Mouse (Mus musculus) T-helper 17 cell (primary cell): ENCODE measurements around the gene Mdh2.

Source experiments
- in situ Hi-C, 2 experiments: fragments of 300-600 bp; cut with MboI, MseI; formaldehyde crosslinking; loops; 1 replicate in 1 of 2; 2 replicates in 1 of 2; pipeline ENCODE4 v1.15.1; 2025; ENCODE audit warnings: high pct_unique_total_duplicates in 2 of 2

Mdh2 gene

DNA sequence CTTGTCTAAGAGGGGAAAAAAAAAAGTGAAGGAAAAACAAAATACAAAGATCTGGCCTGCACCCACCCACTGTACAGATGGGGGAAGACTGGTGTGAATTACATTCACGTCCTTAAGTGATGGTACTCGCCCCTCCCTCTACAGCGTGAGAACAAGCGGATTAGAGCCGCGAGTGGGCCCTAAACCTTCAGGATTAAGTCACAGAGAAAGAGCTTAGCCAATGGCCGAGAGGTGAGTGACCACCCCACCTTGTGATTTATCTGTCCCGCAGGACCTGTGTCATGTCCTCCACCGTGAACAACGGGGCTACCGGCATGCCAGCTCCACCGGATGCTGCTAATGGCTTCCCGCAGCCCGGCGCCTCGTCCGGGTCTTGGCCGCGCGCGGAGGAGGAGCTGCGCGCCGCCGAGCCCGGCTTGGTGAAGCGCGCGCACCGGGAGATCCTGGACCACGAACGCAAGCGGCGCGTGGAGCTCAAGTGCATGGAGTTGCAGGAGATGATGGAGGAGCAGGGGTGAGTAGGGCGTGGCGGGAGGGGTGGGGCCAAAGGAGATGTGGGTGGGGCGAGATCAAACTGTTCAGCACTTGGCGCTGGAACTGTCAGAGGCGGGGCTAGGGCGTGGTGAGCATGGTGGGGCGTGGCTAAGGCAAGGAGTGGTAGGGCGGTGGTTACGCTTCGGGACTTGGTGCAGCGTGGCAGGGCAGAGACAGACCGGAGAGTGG, 56.6 kb downstream of the Mdh2 start:
- in situ Hi-C loops = no loop called here

DNA sequence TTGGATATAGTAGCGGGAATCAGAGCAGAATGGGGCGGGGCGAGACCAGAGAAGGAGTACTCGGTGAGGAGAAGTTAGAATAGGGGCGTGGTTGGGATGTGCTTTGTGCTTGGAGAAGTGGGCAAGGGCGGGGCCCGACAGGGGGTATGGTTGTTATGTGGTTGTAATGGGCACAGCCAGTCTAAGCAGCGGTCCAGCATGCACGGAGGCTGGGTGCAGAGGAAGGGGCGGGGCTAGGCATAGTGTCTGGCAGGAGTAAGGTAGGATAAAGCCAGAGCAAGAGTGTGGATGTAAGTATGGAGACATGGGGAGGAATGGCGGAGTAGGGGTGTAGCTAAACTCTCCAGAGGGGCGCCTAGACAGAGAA, 57.2 kb downstream of the Mdh2 start:
- in situ Hi-C loops = no loop called here

DNA sequence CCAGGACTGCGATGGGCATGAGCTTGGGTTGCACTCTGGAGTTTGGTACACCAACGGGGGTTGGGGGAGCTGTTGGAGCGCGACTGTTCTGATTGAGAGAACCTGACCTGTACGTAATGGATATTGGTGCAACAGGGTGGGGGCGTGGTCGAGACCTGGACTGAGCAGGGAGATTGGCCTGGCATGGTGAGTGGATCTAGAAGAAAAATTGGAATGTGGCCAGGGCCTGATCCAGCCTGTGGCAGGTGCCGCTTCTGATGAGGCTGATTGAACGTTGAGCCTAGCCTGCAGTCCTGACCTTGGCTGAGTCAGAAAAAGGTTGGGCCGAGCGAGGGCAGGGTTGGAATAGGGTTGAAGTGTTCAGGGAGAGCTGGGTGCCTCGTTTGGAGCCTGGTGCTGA, 57.7 kb downstream of the Mdh2 start:
- in situ Hi-C loops = no loop called here
